Mouse (Mus musculus) gastrocnemius, postnatal 10 days (tissue): ENCODE results near the gene Gucd1. TPM values are rescaled to one million over a fixed set of nuclear protein-coding genes. Genes with fewer than 3 reads are reported as not detected.
A peak's percentile ranks its signal among the peaks of the same experiment; 100 is the strongest.

Experiments
- DNase-seq: peaks from one replicate; pipeline ENCODE4 v3.0.0; 2021; ENCODE audit warnings: mixed read lengths
- total RNA-seq, 2 experiments: library from RNA; stranded (reverse); gene quantifications; 2 replicates each; pipeline ENCODE4 v1.2.3; 2021

The Gucd1 gene
- total RNA-seq, 2 experiments from 2014 or later, result 46.9 to 47.5 TPM

DNA sequence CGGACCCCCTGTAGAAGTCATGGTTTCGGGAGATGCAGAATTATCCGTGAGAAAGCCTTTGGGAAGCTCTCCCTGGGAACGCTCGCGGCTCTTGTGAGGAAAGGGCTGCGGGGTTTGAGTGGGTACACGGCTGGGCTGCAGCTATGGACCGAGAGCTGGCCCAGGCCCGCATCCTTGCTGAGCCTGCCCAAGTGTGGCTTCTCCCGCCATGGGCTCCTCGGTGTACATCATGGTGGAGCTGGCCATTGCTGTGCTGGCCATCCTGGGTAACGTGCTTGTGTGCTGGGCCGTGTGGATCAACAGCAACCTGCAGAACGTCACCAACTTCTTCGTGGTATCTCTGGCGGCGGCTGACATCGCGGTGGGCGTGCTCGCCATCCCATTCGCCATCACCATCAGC is 192.0 kb downstream of the Gucd1 start:
- no peak for DNase-seq

GRCm38 (mm10) chr10:75324391-75324790 is 193.4 kb downstream of the Gucd1 start:
- no peak for DNase-seq

DNA sequence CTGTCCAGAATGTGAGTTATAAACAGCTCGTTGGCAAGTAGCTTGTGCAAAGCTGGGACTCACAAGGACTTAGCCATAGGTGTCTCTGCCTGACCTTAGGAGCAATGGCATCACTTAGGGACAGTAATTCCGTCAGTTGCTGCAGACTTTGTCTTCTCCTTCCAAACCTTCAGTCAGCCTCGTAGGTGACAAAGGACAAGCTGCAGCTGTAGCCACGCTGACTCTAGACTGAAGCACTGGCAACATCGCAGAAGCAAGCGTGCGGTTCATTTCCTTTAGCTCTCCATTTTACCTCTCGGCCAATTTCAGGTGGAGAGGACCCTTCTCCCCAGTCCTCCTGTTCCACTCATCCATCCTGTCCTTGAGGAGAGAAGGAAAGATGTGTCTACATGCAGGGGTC is 193.8 kb downstream of the Gucd1 start:
- DNase-seq, result no peak

- DNase-seq, result no peak
These were observed 194.8 kb downstream of the Gucd1 start for GRCm38 (mm10) chr10:75322966-75323365.

DNA sequence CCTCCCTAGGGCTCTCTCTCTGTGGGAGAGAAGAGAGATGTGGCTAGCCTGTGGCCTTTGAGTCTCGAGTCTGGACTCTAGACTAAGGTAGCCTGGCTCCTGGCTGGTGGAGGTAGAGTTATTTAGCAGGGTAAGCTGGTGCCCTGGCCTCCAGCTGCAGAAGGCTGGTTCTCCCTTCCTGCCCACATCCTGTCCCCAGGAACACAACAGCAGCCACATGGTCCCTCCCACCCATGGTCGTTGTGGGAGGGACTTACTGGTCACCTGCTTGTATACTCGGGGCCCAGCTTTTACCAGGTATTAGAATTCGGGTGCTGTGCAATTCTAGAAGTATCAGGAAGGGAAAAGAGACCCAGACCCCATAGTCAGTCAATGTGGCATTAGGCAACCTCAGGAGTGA is 197.5 kb downstream of the Gucd1 start:
- no peak for DNase-seq

GRCm38 (mm10) chr10:75318206-75318605 is 199.6 kb downstream of the Gucd1 start:
- no peak for DNase-seq

DNA sequence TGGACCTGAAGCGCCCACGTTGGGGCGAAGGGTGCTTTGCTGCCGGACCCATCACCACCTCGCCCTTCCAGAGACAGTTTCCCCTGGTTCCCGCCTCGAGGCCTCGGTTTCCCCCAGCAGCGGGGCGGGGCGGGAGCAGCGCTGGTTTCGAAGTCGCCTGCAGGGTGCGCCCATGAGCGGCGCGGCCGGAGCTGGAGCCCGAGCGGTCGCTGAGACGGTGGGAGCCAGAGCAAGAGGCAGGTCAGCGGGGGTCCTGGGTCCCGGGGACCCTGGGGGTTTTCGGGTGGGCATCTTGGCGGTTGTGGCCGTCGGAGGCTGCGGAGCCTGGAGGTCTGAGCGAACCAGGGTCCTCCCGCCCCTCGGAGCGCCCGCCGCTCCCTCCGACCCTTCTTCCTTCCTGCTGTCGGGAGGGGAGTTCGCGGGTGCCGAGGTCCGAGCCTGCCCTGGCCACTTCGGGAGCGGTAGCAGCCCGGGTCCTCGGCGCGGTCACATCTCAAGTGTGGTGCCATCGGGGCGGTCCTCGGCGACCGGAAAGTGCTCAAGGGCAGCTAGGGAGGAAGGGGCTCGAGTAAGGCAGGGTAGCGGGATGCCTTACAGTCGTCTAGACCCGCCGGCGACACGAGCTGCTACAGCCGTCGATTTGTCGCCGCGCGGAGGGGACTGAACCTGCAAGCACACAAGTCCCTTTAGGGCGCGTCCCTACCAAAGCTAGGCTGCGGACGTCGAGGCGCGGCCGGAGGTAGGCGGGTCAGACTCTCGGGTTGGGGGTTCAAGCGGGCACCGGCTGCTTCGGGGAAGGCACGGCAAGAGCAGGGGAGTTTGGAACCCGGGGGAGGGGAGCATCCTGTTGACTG is 200.6 kb downstream of the Gucd1 start:
- peak; percentile 82 for DNase-seq

- no peak for DNase-seq
These were observed 201.1 kb downstream of the Gucd1 start, which contains the start of gene Adora2a for GRCm38 (mm10) chr10:75316872-75316907. TSS of gene Adora2a (plus strand) at chr10:75316877.

DNA sequence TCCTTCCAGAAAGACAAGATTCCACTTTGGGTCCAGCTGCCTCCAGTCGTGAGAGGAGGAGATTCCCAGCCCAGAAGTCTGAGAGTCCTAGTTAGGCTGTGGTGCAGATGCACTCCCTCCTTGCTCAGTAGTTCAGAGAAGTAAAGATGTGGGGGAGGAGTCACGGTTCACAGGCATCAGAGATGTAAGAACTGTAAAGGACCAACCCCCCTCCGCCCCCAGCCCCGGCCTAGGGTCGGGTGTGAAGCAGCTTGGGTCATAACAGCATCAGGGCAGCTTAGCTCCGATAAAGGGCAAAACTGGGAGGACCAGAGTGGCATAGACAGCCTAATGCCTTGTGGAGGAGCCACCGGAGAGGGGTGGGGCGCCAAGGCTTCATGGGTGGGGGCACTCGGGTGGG is 201.3 kb downstream of the Gucd1 start:
- no peak for DNase-seq

GRCm38 (mm10) chr10:75315756-75316155 is 202.0 kb downstream of the Gucd1 start:
- DNase-seq, result no peak

DNA sequence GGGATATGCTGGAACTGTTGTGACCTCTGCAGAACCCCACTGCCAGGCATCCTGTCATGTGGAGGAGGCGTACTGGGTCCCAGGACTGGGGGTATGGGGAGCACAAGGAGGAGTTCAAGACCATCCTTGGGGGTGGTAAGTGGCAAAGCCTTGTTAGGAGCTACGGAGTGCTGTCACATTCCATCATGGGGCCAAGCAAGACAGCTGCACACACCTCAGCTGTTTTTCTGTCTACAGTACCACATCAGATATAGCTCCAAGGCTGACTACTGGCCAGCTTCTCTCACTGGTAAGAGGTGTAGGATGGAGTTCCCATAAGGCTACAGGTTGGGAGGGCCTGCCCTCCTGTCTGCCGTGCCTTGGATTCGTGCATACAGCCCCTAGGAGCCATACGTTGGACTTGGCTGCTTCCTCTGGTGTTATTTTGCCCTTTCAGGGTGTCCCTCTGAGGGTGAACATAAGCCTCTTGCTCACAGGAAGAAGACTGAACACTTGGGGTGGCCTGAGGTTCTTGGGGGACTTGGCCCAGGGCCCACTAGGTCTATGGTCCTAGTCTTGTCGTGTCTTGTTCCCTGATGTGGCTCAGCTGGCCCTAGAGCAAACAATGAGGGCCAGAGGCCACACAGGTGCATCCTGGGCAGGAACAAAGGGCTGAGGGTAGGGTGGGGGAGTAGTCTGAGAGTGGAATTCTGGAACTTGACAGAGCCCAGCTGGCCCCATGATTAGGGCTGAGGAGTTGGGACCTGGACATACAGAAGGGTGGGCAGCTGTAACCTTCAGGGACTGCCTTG is 203.4 kb downstream of the Gucd1 start:
- DNase-seq, result peak; percentile 38

DNA sequence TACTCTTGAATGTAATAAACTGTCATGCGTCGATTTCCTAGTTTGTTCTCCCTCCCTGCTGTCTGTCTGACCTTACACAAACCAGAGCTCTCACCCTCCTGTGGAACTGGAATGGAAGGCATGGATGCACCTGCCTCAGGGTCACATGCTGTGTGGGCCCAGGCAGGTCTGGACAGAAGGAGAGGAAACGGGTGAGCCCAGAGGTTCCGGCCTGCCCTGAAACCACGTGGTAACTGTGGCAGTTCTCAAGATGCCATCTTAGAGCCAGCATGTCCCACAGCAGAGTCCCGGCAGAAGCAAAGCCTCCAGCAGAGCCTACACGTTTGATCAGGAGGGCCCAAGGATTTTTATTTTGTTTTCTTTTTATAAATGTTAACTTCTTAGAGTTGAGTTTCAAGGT is 205.4 kb downstream of the Gucd1 start:
- DNase-seq, result no peak

DNA sequence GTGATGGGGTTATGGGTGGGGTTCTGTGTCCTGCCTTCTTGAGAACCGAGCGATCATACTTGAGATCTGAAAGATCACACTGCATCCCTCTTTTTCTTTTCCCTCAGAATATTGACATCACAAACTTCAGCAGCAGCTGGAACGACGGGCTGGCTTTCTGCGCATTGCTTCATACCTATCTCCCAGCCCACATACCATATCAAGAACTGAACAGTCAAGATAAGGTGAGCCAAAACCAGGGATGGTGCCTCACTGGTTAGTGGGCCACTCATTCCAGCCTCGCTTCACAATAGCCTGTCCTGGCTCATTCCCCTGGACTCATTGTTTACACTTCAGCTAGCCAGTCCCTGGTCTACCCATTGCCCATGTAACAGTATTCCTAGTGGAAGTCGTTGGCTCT is 210.6 kb downstream of the Gucd1 start:
- no peak for DNase-seq

DNA sequence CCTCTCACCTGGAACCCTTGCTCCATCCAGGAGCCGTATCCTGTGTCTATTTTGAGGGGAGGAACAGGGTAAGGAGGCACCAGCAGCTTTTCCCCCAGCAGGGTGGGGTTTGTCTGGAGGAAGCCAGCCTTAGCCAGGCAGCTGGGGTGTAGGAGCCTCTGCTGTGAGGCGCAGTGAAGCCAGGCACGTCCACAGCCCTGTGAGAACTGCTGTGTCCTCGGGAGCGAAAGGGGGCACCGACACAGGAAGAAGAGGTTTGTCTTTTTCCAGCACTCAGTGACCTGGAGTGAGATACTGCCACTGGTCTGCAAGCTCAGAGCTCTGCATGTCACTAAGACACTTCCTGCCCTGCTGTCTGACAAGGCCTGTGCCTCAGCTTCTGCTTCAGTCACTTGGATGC is 213.4 kb downstream of the Gucd1 start:
- no peak for DNase-seq

DNA sequence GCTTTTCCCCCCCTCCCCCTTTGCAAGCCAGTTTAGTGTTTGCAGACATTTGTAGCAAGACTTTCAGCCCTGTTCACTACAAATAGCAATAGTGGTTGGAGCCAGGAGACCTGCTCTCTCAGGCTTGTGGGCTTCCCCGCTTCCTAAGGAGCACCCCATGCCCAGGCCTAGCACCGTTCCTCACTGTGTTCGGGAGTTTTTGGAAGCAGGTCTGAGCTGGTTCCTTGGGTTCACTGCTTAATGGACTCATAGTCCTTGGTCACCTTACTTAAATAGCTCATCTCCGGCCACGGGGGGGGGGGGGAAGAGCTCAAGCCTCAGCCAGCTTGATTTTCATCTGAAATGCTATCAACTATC is 213.7 kb downstream of the Gucd1 start:
- DNase-seq, result no peak

DNA sequence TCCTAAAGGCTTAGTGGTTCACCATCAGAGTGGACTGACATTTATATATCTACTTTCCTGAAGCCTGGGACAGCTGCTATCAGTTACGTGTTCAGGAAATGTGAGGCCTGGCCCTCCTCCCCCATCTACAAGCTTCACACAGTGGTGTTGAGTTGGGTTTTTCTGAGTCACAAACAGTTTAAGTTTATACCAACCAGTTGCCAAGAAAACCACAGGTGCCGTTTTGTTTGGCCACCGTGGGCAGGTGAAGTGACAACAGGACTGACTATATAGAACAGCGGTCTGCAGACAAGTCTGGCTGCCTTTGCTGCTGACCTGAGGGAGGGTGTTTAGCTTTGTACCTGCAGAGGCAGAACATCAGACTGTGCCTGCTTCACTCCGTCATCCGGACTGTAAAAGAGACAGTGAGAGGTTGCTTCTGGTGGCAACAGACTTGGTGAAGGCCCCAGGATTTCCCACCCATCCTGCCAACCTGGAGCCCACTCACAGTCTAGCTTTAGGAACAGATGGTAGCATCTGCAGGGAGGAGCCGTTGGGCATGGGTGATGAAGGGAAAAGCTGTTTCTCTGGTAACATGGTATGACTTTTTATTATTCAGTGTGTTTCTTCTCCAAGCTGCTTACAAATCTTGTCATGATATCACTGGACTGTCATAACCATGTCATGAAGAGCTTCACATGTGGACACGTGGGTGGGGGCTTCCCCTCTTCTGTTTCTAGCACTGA is 214.3 kb downstream of the Gucd1 start:
- DNase-seq, result no peak

- no peak for DNase-seq
These were observed 215.2 kb downstream of the Gucd1 start for GRCm38 (mm10) chr10:75302536-75302935.

DNA sequence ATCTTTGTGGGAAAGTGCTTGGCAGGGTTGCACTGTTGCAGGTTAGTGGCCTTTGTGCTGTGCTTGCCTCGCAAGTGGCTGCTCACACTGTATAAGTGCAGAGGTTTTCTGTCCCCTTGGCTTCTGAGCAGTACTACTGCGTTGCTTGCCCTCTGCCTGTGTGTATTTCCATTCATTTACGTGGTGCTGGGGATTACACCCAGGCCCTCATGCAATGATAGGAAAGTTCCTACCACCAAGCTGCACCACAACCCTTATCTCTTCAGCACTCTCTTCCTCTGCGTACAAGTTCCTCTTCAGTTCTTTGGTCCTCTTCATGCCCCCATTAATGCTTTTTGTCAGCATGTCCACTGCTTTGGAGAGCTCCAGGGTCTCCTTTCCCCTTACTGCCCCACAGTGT is 215.8 kb downstream of the Gucd1 start:
- no peak for DNase-seq

- DNase-seq, result no peak
These were observed 216.5 kb downstream of the Gucd1 start for GRCm38 (mm10) chr10:75301195-75301806.
